Mouse (Mus musculus): Measurements from ENCODE around the gene Zfp65. TPM values are rescaled to one million over a fixed set of nuclear protein-coding genes. Genes with fewer than 3 reads are reported as not detected.
A peak's percentile ranks its signal among the peaks of the same experiment; 100 is the strongest.
"Not testable (repeated sequence)": the region's sequence is repeated elsewhere in the genome, so short reads cannot be mapped to it uniquely, and the experiment has no call there.

Zfp65 gene
- 8.4 and 8.9 TPM in 2 replicates for polyA plus RNA-seq (2015; fragmentation: Nextera tagmentation; extraction: Ambion mirVana)

GRCm38 (mm10) chr13:67728641-67729318, at the start of gene Zfp65:
TSS of gene Zfp65 (minus strand) at chr13:67729173.
- Histone ChIP-seq H3K27me3 (replicated peaks; ENCODE audit: control insufficient read depth, insufficient read depth, low read length) (no peaks in the 10 kb centered on the region), H3K9ac (ENCODE audit: low read depth, low read length) (peak within 1 kb of the TSS; percentile 79), H3K9me3 (ENCODE audit: control insufficient read depth, low read length) (no peaks in the 10 kb centered on the region), H3K4me3 (ENCODE audit: low read length) (peak within 1 kb of the TSS; percentile 65), H3K4me2 (ENCODE audit: low read length) (peak within 1 kb of the TSS; percentile 63), H3K27ac (ENCODE audit: low read depth, low read length) (peak within 1 kb of the TSS; percentile 26), H3K36me3 (ENCODE audit: control insufficient read depth, insufficient read depth, low read length) (no peaks in the 10 kb centered on the region), H3K4me1 (ENCODE audit: control insufficient read depth, insufficient read depth, low read depth, low read length) (peaks cover 4% of the 10 kb centered on the region)
- peak; percentile 88 for ATAC-seq
- WGBS, result 4% methylated on average over 18 of the region's 21 CpGs

- Histone ChIP-seq H3K27ac (ENCODE audit: low read depth, low read length) (no peak overlapping the region), H3K4me1 (ENCODE audit: control insufficient read depth, insufficient read depth, low read depth, low read length) (no peaks in the 10 kb centered on the region), H3K4me3 (ENCODE audit: low read length) (no peak overlapping the region), H3K4me2 (ENCODE audit: low read length) (no peak overlapping the region), H3K27me3 (replicated peaks; ENCODE audit: control insufficient read depth, insufficient read depth, low read length) (no peaks in the 10 kb centered on the region), H3K9ac (ENCODE audit: low read depth, low read length) (no peak overlapping the region), H3K36me3 (ENCODE audit: control insufficient read depth, insufficient read depth, low read length) (no peaks in the 10 kb centered on the region), H3K9me3 (ENCODE audit: control insufficient read depth, low read length) (no peaks in the 10 kb centered on the region)
- no peak for ATAC-seq
- 82% methylated on average over 2 of the region's 2 CpGs for WGBS
Observed at GRCm38 (mm10) chr13:67763031-67763768, 34.2 kb upstream of the Zfp65 start.

GRCm38 (mm10) chr13:67759966-67760365, 31.0 kb upstream of the Zfp65 start:
- Histone ChIP-seq H3K4me3 (ENCODE audit: low read length) (no peak overlapping the region), H3K4me2 (ENCODE audit: low read length) (no peak overlapping the region), H3K27me3 (replicated peaks; ENCODE audit: control insufficient read depth, insufficient read depth, low read length) (no peaks in the 10 kb centered on the region), H3K9me3 (ENCODE audit: control insufficient read depth, low read length) (no peaks in the 10 kb centered on the region), H3K4me1 (ENCODE audit: control insufficient read depth, insufficient read depth, low read depth, low read length) (peaks cover 3% of the 10 kb centered on the region), H3K27ac (ENCODE audit: low read depth, low read length) (no peak overlapping the region), H3K36me3 (ENCODE audit: control insufficient read depth, insufficient read depth, low read length) (no peaks in the 10 kb centered on the region), H3K9ac (ENCODE audit: low read depth, low read length) (no peak overlapping the region)
- ATAC-seq, result no peak
- WGBS, result 94% methylated on average over 1 of the region's 1 CpGs

GRCm38 (mm10) chr13:67755761-67756160, 26.8 kb upstream of the Zfp65 start:
- no peaks in the 10 kb centered on the region for H3K27me3 ChIP-seq (replicated peaks; ENCODE audit: control insufficient read depth, insufficient read depth, low read length)
- H3K4me1 ChIP-seq (ENCODE audit: control insufficient read depth, insufficient read depth, low read depth, low read length), result peaks cover 7% of the 10 kb centered on the region
- peak overlapping the region; percentile 68; the same call in 1 of the 2 replicates for H3K4me2 ChIP-seq (ENCODE audit: low read length)
- H3K9ac ChIP-seq (ENCODE audit: low read depth, low read length), result no peak overlapping the region
- H3K27ac ChIP-seq (ENCODE audit: low read depth, low read length), result no peak overlapping the region
- H3K36me3 ChIP-seq (ENCODE audit: control insufficient read depth, insufficient read depth, low read length), result peaks cover 3% of the 10 kb centered on the region; the same call in 1 of the 2 replicates
- H3K4me3 ChIP-seq (ENCODE audit: low read length), result no peak overlapping the region
- 84% methylated on average over 6 of the region's 6 CpGs for WGBS
- ATAC-seq, result no peak
- no peaks in the 10 kb centered on the region for H3K9me3 ChIP-seq (ENCODE audit: control insufficient read depth, low read length)

GRCm38 (mm10) chr13:67754333-67755306, 25.6 kb upstream of the Zfp65 start, which contains the start of gene Zfp85:
TSS of gene Zfp85 (minus strand) at chr13:67755228.
- ATAC-seq, result peak; percentile 98
- peaks cover 5% of the 10 kb centered on the region for H3K36me3 ChIP-seq (ENCODE audit: control insufficient read depth, insufficient read depth, low read length)
- no peaks in the 10 kb centered on the region for H3K9me3 ChIP-seq (ENCODE audit: control insufficient read depth, low read length)
- peak within 1 kb of the TSS; percentile 68 for H3K4me2 ChIP-seq (ENCODE audit: low read length)
- peak within 1 kb of the TSS; percentile 72 for H3K27ac ChIP-seq (ENCODE audit: low read depth, low read length)
- H3K4me3 ChIP-seq (ENCODE audit: low read length), result peak within 1 kb of the TSS; percentile 72
- peak within 1 kb of the TSS; percentile 69 for H3K9ac ChIP-seq (ENCODE audit: low read depth, low read length)
- H3K4me1 ChIP-seq (ENCODE audit: control insufficient read depth, insufficient read depth, low read depth, low read length), result peaks cover 7% of the 10 kb centered on the region
- no peaks in the 10 kb centered on the region for H3K27me3 ChIP-seq (replicated peaks; ENCODE audit: control insufficient read depth, insufficient read depth, low read length)
- 6% methylated on average over 24 of the region's 24 CpGs for WGBS

- Histone ChIP-seq H3K4me1 (ENCODE audit: control insufficient read depth, insufficient read depth, low read depth, low read length) (no peaks in the 10 kb centered on the region), H3K27me3 (replicated peaks; ENCODE audit: control insufficient read depth, insufficient read depth, low read length) (no peaks in the 10 kb centered on the region), H3K9me3 (ENCODE audit: control insufficient read depth, low read length) (peaks cover 2% of the 10 kb centered on the region; the same call in 1 of the 2 replicates), H3K27ac (ENCODE audit: low read depth, low read length) (no peak overlapping the region), H3K4me3 (ENCODE audit: low read length) (no peak overlapping the region), H3K9ac (ENCODE audit: low read depth, low read length) (no peak overlapping the region), H3K4me2 (ENCODE audit: low read length) (no peak overlapping the region), H3K36me3 (ENCODE audit: control insufficient read depth, insufficient read depth, low read length) (peaks cover 12% of the 10 kb centered on the region)
- no peak for ATAC-seq
- WGBS, result 92% methylated on average over 9 of the region's 9 CpGs
Observed at GRCm38 (mm10) chr13:67743896-67744295, 14.9 kb upstream of the Zfp65 start.

- WGBS, result 96% methylated on average over 3 of the region's 3 CpGs
- H3K4me1 ChIP-seq (ENCODE audit: control insufficient read depth, insufficient read depth, low read depth, low read length), result no peaks in the 10 kb centered on the region
- H3K36me3 ChIP-seq (ENCODE audit: control insufficient read depth, insufficient read depth, low read length), result peaks cover 5% of the 10 kb centered on the region
- H3K4me2 ChIP-seq (ENCODE audit: low read length), result no peak overlapping the region
- no peak for ATAC-seq
- H3K9me3 ChIP-seq (ENCODE audit: control insufficient read depth, low read length), result peaks cover 2% of the 10 kb centered on the region; the same call in 1 of the 2 replicates
- no peak overlapping the region for H3K9ac ChIP-seq (ENCODE audit: low read depth, low read length)
- no peak overlapping the region for H3K27ac ChIP-seq (ENCODE audit: low read depth, low read length)
- H3K27me3 ChIP-seq (replicated peaks; ENCODE audit: control insufficient read depth, insufficient read depth, low read length), result no peaks in the 10 kb centered on the region
- no peak overlapping the region for H3K4me3 ChIP-seq (ENCODE audit: low read length)
Observed at GRCm38 (mm10) chr13:67742941-67743340, 14.0 kb upstream of the Zfp65 start.

GRCm38 (mm10) chr13:67734391-67734790, 5.4 kb upstream of the Zfp65 start:
- H3K4me2 ChIP-seq (ENCODE audit: low read length); ATAC-seq; H3K27me3 ChIP-seq (replicated peaks; ENCODE audit: control insufficient read depth, insufficient read depth, low read length); H3K9ac ChIP-seq (ENCODE audit: low read depth, low read length); H3K27ac ChIP-seq (ENCODE audit: low read depth, low read length); H3K9me3 ChIP-seq (ENCODE audit: control insufficient read depth, low read length); H3K36me3 ChIP-seq (ENCODE audit: control insufficient read depth, insufficient read depth, low read length); H3K4me3 ChIP-seq (ENCODE audit: low read length); H3K4me1 ChIP-seq (ENCODE audit: control insufficient read depth, insufficient read depth, low read depth, low read length): not testable (repeated sequence)
- 96% methylated on average over 9 of the region's 9 CpGs for WGBS

Data from hindbrain, embryonic 16.5 days (tissue).